Comparison of ENCODE assay signal across 20 mouse cellular contexts in genomic region chr1:132038753-132039152, GRCm38 (mm10). TPM values are rescaled to one million over a fixed set of nuclear protein-coding genes. Genes with fewer than 3 reads are reported as not detected.
A peak's percentile ranks its signal among the peaks of the same experiment; 100 is the strongest.
DNase-seq lines count a peak whose midpoint lies in the region; ATAC-seq and TF ChIP-seq lines count a peak whose summit lies in the region.
"Had no signal": no experiment of that assay in that cellular context is flagged by ENCODE, and none has a peak within 500 bp of the region (broad histone marks: within the 10 kb centered on the region; RNA-seq: fewer than 3 reads in every experiment).

No protein-coding gene starts in this region.

- H3K4me1 ChIP-seq in heart, postnatal 0 days (ENCODE audit: control insufficient read depth, insufficient read depth) = no peaks in the 10 kb centered on the region
- H3K4me1 ChIP-seq in lung, postnatal 0 days (ENCODE audit: insufficient read depth, low read depth, low read length) = no peaks in the 10 kb centered on the region; the same call in 1 of the 2 replicates
- H3K4me1 ChIP-seq: embryonic facial prominence, embryonic 12.5 days; intestine, embryonic 15.5 days; liver, embryonic 15.5 days; midbrain, embryonic 15.5 days had no signal

- no peak for DNase-seq in heart, postnatal 0 days (ENCODE audit: low spot score)
- no peak for DNase-seq in heart, postnatal 36 days
- DNase-seq in thymus, postnatal 36 days = peak; percentile 13 to 30
- no peak for DNase-seq in thymus, postnatal 10 days (ENCODE audit: low spot score in 2 of 2)
- peak; percentile 11 for DNase-seq in lung, postnatal 0 days (ENCODE audit: low spot score)
- no peak for DNase-seq in layer of hippocampus, postnatal 36 days
- no peak for DNase-seq in gastrocnemius, adult 18-20 months (ENCODE audit: low spot score)
- DNase-seq: adrenal gland, postnatal 14 days; cerebellum, postnatal 10 days; gastrocnemius, postnatal 25 days; heart, postnatal 14 days had no signal

- H3K9ac ChIP-seq in heart, postnatal 0 days (replicated peaks; ENCODE audit: low read depth, low read length) = no peak overlapping the region
- H3K9ac ChIP-seq in lung, postnatal 0 days (replicated peaks; ENCODE audit: low read depth) = no peak overlapping the region
- H3K9ac ChIP-seq: embryonic facial prominence, embryonic 12.5 days; forebrain, embryonic 15.5 days; hindbrain, embryonic 13.5 days; intestine, embryonic 15.5 days; liver, embryonic 15.5 days; midbrain, embryonic 15.5 days; neural tube, embryonic 15.5 days had no signal

- peak overlapping the region; percentile 47 for H3K27ac ChIP-seq in heart, postnatal 0 days (ENCODE audit: low read depth)
- 0 out of 2 replicates have a peak overlapping the region, but pooled peaks have one; percentile 26 for H3K27ac ChIP-seq in lung, postnatal 0 days (ENCODE audit: low read length)
- H3K27ac ChIP-seq: embryonic facial prominence, embryonic 12.5 days; forebrain, embryonic 15.5 days; intestine, embryonic 15.5 days; liver, embryonic 15.5 days; midbrain, embryonic 15.5 days had no signal

- peaks cover 11% of the 10 kb centered on the region for H3K36me3 ChIP-seq in heart, postnatal 0 days (replicated peaks; ENCODE audit: control insufficient read depth, insufficient read depth, low read length)
- peaks cover 3% of the 10 kb centered on the region; the same call in 1 of the 2 replicates for H3K36me3 ChIP-seq in lung, postnatal 0 days (ENCODE audit: insufficient read depth, low read length)
- H3K36me3 ChIP-seq: forebrain, embryonic 15.5 days; midbrain, embryonic 15.5 days had no signal

- TF ChIP-seq CTCF in heart, postnatal 0 days (IDR thresholded peaks at IDR 0.05; ENCODE audit: low read depth) = no peak
- TF ChIP-seq CTCF in lung, postnatal 0 days (IDR thresholded peaks at IDR 0.05) = no peak

- H3K27me3 ChIP-seq in heart, postnatal 0 days (ENCODE audit: control insufficient read depth, insufficient read depth, low read length) = no peaks in the 10 kb centered on the region
- no peaks in the 10 kb centered on the region for H3K27me3 ChIP-seq in lung, postnatal 0 days (replicated peaks; ENCODE audit: insufficient read depth, low read length)
- H3K27me3 ChIP-seq: embryonic facial prominence, embryonic 12.5 days; forebrain, embryonic 15.5 days; hindbrain, embryonic 13.5 days; intestine, embryonic 15.5 days; liver, embryonic 15.5 days; midbrain, embryonic 15.5 days; neural tube, embryonic 15.5 days had no signal

- no peak for TF ChIP-seq EP300 in heart, postnatal 0 days (IDR thresholded peaks at IDR 0.05; ENCODE audit: low read depth)
- TF ChIP-seq EP300 in lung, postnatal 0 days (IDR thresholded peaks at IDR 0.05) = no peak

- no peak overlapping the region for H3K4me3 ChIP-seq in heart, postnatal 0 days (ENCODE audit: low read depth, low read length)
- H3K4me3 ChIP-seq in lung, postnatal 0 days (ENCODE audit: low read depth, low read length) = no peak overlapping the region
- H3K4me3 ChIP-seq: embryonic facial prominence, embryonic 12.5 days; forebrain, embryonic 15.5 days; hindbrain, embryonic 13.5 days; intestine, embryonic 15.5 days; liver, embryonic 15.5 days; megakaryocyte, embryonic 14.5 days; midbrain, embryonic 15.5 days; myocyte; neural tube, embryonic 15.5 days had no signal

- H3K9me3 ChIP-seq in heart, postnatal 0 days (replicated peaks; ENCODE audit: control insufficient read depth, low read length) = no peaks in the 10 kb centered on the region
- H3K9me3 ChIP-seq in lung, postnatal 0 days (ENCODE audit: low read length) = no peaks in the 10 kb centered on the region
- H3K9me3 ChIP-seq: embryonic facial prominence, embryonic 12.5 days; forebrain, embryonic 15.5 days; hindbrain, embryonic 13.5 days; intestine, embryonic 15.5 days; liver, embryonic 15.5 days; megakaryocyte, embryonic 14.5 days; midbrain, embryonic 15.5 days; neural tube, embryonic 15.5 days had no signal

- intact Hi-C loops in heart, postnatal 36 days (cut with DNase I) = no loop called here

- WGBS in heart, postnatal 0 days = 62% methylated on average over 5 of the region's 5 CpGs
- 59% methylated on average over 5 of the region's 5 CpGs for WGBS in lung, postnatal 0 days

- H3K4me2 ChIP-seq in heart, postnatal 0 days (ENCODE audit: low read depth, low read length) = no peak overlapping the region
- no peak overlapping the region for H3K4me2 ChIP-seq in lung, postnatal 0 days (replicated peaks; ENCODE audit: low read depth, low read length)
- H3K4me2 ChIP-seq: embryonic facial prominence, embryonic 12.5 days; forebrain, embryonic 15.5 days; hindbrain, embryonic 13.5 days; intestine, embryonic 15.5 days; liver, embryonic 15.5 days; midbrain, embryonic 15.5 days; neural tube, embryonic 15.5 days had no signal

- no peak for ATAC-seq in heart, postnatal 0 days (ENCODE audit: insufficient read depth, low read depth)
- peak; percentile 22; the same call in 1 of the 2 replicates for ATAC-seq in lung, postnatal 0 days
- ATAC-seq: forebrain, embryonic 15.5 days; intestine, embryonic 15.5 days; midbrain, embryonic 15.5 days had no signal

RNA-seq across cellular contexts. Expression of gene Mfsd4a, which starts 29.1 kb away (rescaled TPM):
- 4.4 and 4.5 TPM in 2 replicates for total RNA-seq in heart, postnatal 0 days (2014; rRNA removed; ENCODE audit: low replicate concordance)
- 4.2 and 6.4 TPM in 2 replicates for polyA plus RNA-seq in heart, postnatal 0 days (2015; fragmentation: Nextera tagmentation; extraction: Ambion mirVana)
- total RNA-seq in heart, postnatal 36 days (2021) = 1 to 10 TPM; 1.4 to 2.3 TPM
- 7.5 and 8.4 TPM in 2 replicates for polyA plus RNA-seq in lung, postnatal 0 days (2015; fragmentation: Nextera tagmentation; extraction: Ambion mirVana)
- 10 to 100 TPM; 58.3 to 62.8 TPM for total RNA-seq in layer of hippocampus, postnatal 36 days (2021)
- total RNA-seq in gastrocnemius, adult 18-20 months (2021) = 10 to 100 TPM; 12.1 to 14.6 TPM

RNA-seq across cellular contexts. Expression of gene Elk4, which starts 31.3 kb away (rescaled TPM):
- 32.9 and 35.3 TPM in 2 replicates for total RNA-seq in heart, postnatal 0 days (2014; rRNA removed; ENCODE audit: low replicate concordance)
- 10.5 and 13.3 TPM in 2 replicates for polyA plus RNA-seq in heart, postnatal 0 days (2015; fragmentation: Nextera tagmentation; extraction: Ambion mirVana)
- total RNA-seq in heart, postnatal 36 days (2021) = 10 to 100 TPM; 91.5 to 91.8 TPM
- polyA plus RNA-seq in lung, postnatal 0 days (2015; fragmentation: Nextera tagmentation; extraction: Ambion mirVana) = 26.3 and 28.0 TPM in 2 replicates
- 10 to 100 TPM; 50.5 to 61.7 TPM for total RNA-seq in layer of hippocampus, postnatal 36 days (2021)
- 10 to 100 TPM; 70.3 to 82.8 TPM for total RNA-seq in gastrocnemius, adult 18-20 months (2021)

Comparison
In these comparisons a context has a peak if more than half of its experiments do, and no peak if none do; other contexts are left out.
1. DNase-seq: peak in thymus, postnatal 36 days (2 of 2) and lung, postnatal 0 days (single experiment); none in heart, postnatal 0 days (single experiment), heart, postnatal 36 days (0 of 2), thymus, postnatal 10 days (0 of 2), layer of hippocampus, postnatal 36 days (0 of 2) and gastrocnemius, adult 18-20 months (single experiment).